Mouse (Mus musculus) olfactory bulb, adult 2 months (tissue): ENCODE measurements around the gene Dand5.

ENCODE experiments used
- CTCF ChIP-seq: fragments of 200-500 bp; IDR thresholded peaks from 2 replicates; pipeline ENCODE4 v1.5.1; 2012; ENCODE audit warnings: low read depth, mild to moderate bottlenecking, low read length, moderate library complexity; ENCODE audit not compliant: insufficient read depth
- POLR2A ChIP-seq: fragments of 200-500 bp; IDR thresholded peaks from 2 replicates; pipeline ENCODE4 v1.6.1; 2012; ENCODE audit warnings: mild to moderate bottlenecking, low read depth, low read length, moderate library complexity; ENCODE audit not compliant: insufficient read depth

DNA sequence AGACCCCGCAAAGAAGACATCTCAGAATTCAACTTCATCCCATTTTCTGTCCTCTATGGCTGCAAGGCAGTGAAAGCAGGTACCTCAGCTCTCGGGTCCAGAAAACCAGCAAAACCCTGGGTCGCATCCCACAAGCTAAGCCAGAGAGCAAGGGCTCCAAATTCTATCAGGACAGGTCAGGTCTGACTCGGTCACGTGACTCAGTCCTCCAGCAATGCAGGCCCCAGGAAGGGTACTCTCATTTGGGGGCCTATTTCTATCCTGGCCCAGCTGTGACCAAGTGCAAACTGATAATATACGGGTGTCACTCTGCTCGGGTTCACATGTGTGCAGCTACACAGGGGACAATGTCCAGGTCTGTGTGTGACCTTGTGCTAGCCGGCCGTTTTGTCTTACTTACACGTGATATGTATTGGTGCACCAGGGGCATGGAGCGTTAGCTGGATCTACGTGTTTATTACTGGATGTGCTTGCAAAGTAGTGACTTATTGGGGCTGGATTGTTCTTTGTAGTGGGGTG lies 30.1 kb downstream of the Dand5 start:
- no peak for TF ChIP-seq CTCF
- no peak for TF ChIP-seq POLR2A
